In genomic region chr16:43235317-43235716, GRCm38 (mm10) we compare ENCODE assay signal across 10 mouse cellular contexts.
A peak's percentile ranks its signal among the peaks of the same experiment; 100 is the strongest.
DNase-seq lines count a peak whose midpoint lies in the region; ATAC-seq and TF ChIP-seq lines count a peak whose summit lies in the region.
"Had no signal": no experiment of that assay in that cellular context is flagged by ENCODE, and none has a peak within 500 bp of the region (broad histone marks: within the 10 kb centered on the region; RNA-seq: fewer than 3 reads in every experiment).

No protein-coding gene starts in this region.

- no peak overlapping the region for H3K4me2 ChIP-seq in liver, embryonic 12.5 days
- peak overlapping the region; percentile 45 for H3K4me2 ChIP-seq in kidney, postnatal 0 days (ENCODE audit: low read length)

- no peak for DNase-seq in cerebellum, adult 2 months
- DNase-seq in liver, adult 2 months (ENCODE audit: extremely low read depth, low read depth, low spot score) = peak; percentile 85
- peak; percentile 46 for DNase-seq in kidney, postnatal 0 days (ENCODE audit: low spot score)
- no peak for DNase-seq in gastrocnemius, postnatal 25 days
- DNase-seq: thymus, postnatal 25 days had no signal

- H3K9me3 ChIP-seq in liver, embryonic 12.5 days (replicated peaks) = no peaks in the 10 kb centered on the region
- no peaks in the 10 kb centered on the region for H3K9me3 ChIP-seq in kidney, postnatal 0 days (replicated peaks; ENCODE audit: low read length)

- peaks cover 3% of the 10 kb centered on the region for H3K4me1 ChIP-seq in cerebellum, adult 2 months (ENCODE audit: control insufficient read depth, insufficient read depth, low read length)
- peaks cover 24% of the 10 kb centered on the region for H3K4me1 ChIP-seq in liver, adult 2 months (ENCODE audit: control insufficient read depth, insufficient read depth, low read length)
- no peaks in the 10 kb centered on the region for H3K4me1 ChIP-seq in liver, embryonic 12.5 days
- 0 out of 2 replicates have a peak, but pooled peaks cover 3% of the 10 kb centered on the region for H3K4me1 ChIP-seq in kidney, postnatal 0 days (replicated peaks; ENCODE audit: insufficient read depth, low read length)
- no peaks in the 10 kb centered on the region for H3K4me1 ChIP-seq in olfactory bulb, adult 2 months (ENCODE audit: control insufficient read depth, insufficient read depth, low read length)

- peaks cover 3% of the 10 kb centered on the region; the same call in 1 of the 2 replicates for H3K79me2 ChIP-seq in liver, adult 2 months (ENCODE audit: control insufficient read depth, insufficient read depth, low read length)

- H3K27me3 ChIP-seq in cerebellum, adult 2 months (ENCODE audit: control insufficient read depth, insufficient read depth, low read length) = no peaks in the 10 kb centered on the region
- H3K27me3 ChIP-seq in liver, adult 2 months (ENCODE audit: control insufficient read depth, insufficient read depth, low read length) = no peaks in the 10 kb centered on the region
- no peaks in the 10 kb centered on the region for H3K27me3 ChIP-seq in liver, embryonic 12.5 days (replicated peaks)
- no peaks in the 10 kb centered on the region for H3K27me3 ChIP-seq in kidney, postnatal 0 days (ENCODE audit: insufficient read depth, low read length)

- no peak for TF ChIP-seq POLR2A in cerebellum, adult 2 months (IDR thresholded peaks at IDR 0.05; ENCODE audit: borderline replicate concordance, insufficient read depth, low read length)
- TF ChIP-seq POLR2A in liver, adult 2 months (IDR thresholded peaks at IDR 0.05; ENCODE audit: extremely low read depth, insufficient read depth, low read length) = no peak
- no peak for TF ChIP-seq POLR2A in olfactory bulb, adult 2 months (IDR thresholded peaks at IDR 0.05; ENCODE audit: insufficient read depth, low read depth, low read length)

- no peak for TF ChIP-seq CTCF in cerebellum, adult 2 months (IDR thresholded peaks at IDR 0.05; ENCODE audit: borderline replicate concordance, insufficient read depth, low read depth, low read length)
- no peak for TF ChIP-seq CTCF in liver, adult 2 months (IDR thresholded peaks at IDR 0.05; ENCODE audit: low read depth, low read length)
- TF ChIP-seq CTCF in kidney, postnatal 0 days (IDR thresholded peaks at IDR 0.05; ENCODE audit: low read depth) = no peak
- TF ChIP-seq CTCF in olfactory bulb, adult 2 months (IDR thresholded peaks at IDR 0.05; ENCODE audit: insufficient read depth, low read depth, low read length) = no peak

- H3K36me3 ChIP-seq in liver, adult 2 months (ENCODE audit: control insufficient read depth, insufficient read depth, low read length) = no peaks in the 10 kb centered on the region; the same call in 1 of the 2 replicates
- H3K36me3 ChIP-seq in liver, embryonic 12.5 days = no peaks in the 10 kb centered on the region
- no peaks in the 10 kb centered on the region for H3K36me3 ChIP-seq in kidney, postnatal 0 days (ENCODE audit: insufficient read depth, low read length)

- WGBS in cerebellum, adult 2 months = 45% methylated on average over 7 of the region's 7 CpGs
- WGBS in liver, adult 2 months = 21% methylated on average over 7 of the region's 7 CpGs
- WGBS in liver, embryonic 12.5 days (ENCODE audit: insufficient replicate concordance) = 73% methylated on average over 7 of the region's 7 CpGs
- 38% methylated on average over 7 of the region's 7 CpGs for WGBS in kidney, postnatal 0 days
- 53% methylated on average over 7 of the region's 7 CpGs for WGBS in olfactory bulb, adult 2 months

- no peak overlapping the region for H3K4me3 ChIP-seq in cerebellum, adult 2 months (replicated peaks; ENCODE audit: insufficient read depth, low read depth, low read length)
- H3K4me3 ChIP-seq in liver, adult 2 months (ENCODE audit: insufficient read depth, low read depth, low read length) = peak overlapping the region; percentile 61
- H3K4me3 ChIP-seq in liver, embryonic 12.5 days = no peak overlapping the region
- 0 out of 2 replicates have a peak overlapping the region, but pooled peaks have one; percentile 18 for H3K4me3 ChIP-seq in kidney, postnatal 0 days (replicated peaks; ENCODE audit: low read depth, low read length)
- peak overlapping the region; percentile 13; the same call in 1 of the 2 replicates for H3K4me3 ChIP-seq in olfactory bulb, adult 2 months (ENCODE audit: insufficient read depth, low read depth, low read length)
- H3K4me3 ChIP-seq: erythroblast, embryonic 14.5 days had no signal

- H3K27ac ChIP-seq in cerebellum, adult 2 months (ENCODE audit: insufficient read depth, low read length) = no peak overlapping the region
- peak overlapping the region; percentile 92 for H3K27ac ChIP-seq in liver, adult 2 months (replicated peaks; ENCODE audit: insufficient read depth, low read depth, low read length)
- no peak overlapping the region for H3K27ac ChIP-seq in liver, embryonic 12.5 days
- H3K27ac ChIP-seq in kidney, postnatal 0 days = peak overlapping the region; percentile 74
- peak overlapping the region; percentile 42; the same call in 1 of the 2 replicates for H3K27ac ChIP-seq in olfactory bulb, adult 2 months (ENCODE audit: insufficient read depth, low read depth, low read length)

- ATAC-seq in cerebellum, adult (ENCODE audit: insufficient number of reproducible peaks, low FRiP score, low TSS enrichment) = 0 out of 2 replicates have a peak, but pooled peaks have one; percentile 26
- ATAC-seq in liver, embryonic 12.5 days = no peak
- ATAC-seq in kidney, postnatal 0 days (replicated peaks; ENCODE audit: low FRiP score, low read depth) = no peak
- no peak for ATAC-seq in erythroid progenitor cell, adult 5-6 weeks (replicated peaks; ENCODE audit: low FRiP score, poor library complexity, severe bottlenecking)

- peak overlapping the region; percentile 87 for H3K9ac ChIP-seq in liver, adult 2 months (ENCODE audit: low read depth, low read length)
- H3K9ac ChIP-seq in liver, embryonic 12.5 days = no peak overlapping the region
- no peak overlapping the region for H3K9ac ChIP-seq in kidney, postnatal 0 days (ENCODE audit: low read depth, low read length)

Comparison
In these comparisons a context has a peak if more than half of its experiments do, and no peak if none do; other contexts are left out.
1. H3K27ac ChIP-seq: peak in liver, adult 2 months (single experiment), kidney, postnatal 0 days (single experiment) and olfactory bulb, adult 2 months (single experiment); none in cerebellum, adult 2 months (single experiment) and liver, embryonic 12.5 days (single experiment).
2. H3K4me3 ChIP-seq: peak in liver, adult 2 months (single experiment), kidney, postnatal 0 days (single experiment) and olfactory bulb, adult 2 months (single experiment); none in cerebellum, adult 2 months (single experiment) and liver, embryonic 12.5 days (single experiment).
3. DNase-seq: peak in liver, adult 2 months (single experiment) and kidney, postnatal 0 days (single experiment); none in cerebellum, adult 2 months (0 of 2) and gastrocnemius, postnatal 25 days (single experiment).